Mouse (Mus musculus): ENCODE data around the gene Snx29. TPM values are rescaled to one million over a fixed set of nuclear protein-coding genes. Genes with fewer than 3 reads are reported as not detected.

Snx29 gene
- total RNA-seq, 1 experiment, result 9.6 TPM

- in situ Hi-C loops (cut with MboI; ENCODE audit: low sequenced_read_pairs in 2 of 2, unreplicated experiment in 2 of 2), result no loop called here
- DNase-seq (ENCODE audit: low read depth, low spot score), result no peak
- Histone ChIP-seq H3K9me3 (ENCODE audit: control insufficient read depth, insufficient read depth, low read depth, low read length) (no peaks in the 10 kb centered on the region), H3K36me3 (ENCODE audit: control insufficient read depth, insufficient read depth, low read length, poor library complexity, severe bottlenecking) (peaks cover 2% of the 10 kb centered on the region; the same call in 1 of the 2 replicates), H3K4me1 (ENCODE audit: control insufficient read depth in 2 of 2, insufficient read depth in 2 of 2, low read length in 2 of 2, poor library complexity in 1 of 2) (0 out of 4 replicates have a peak, but pooled peaks cover 0 to 3% of the 10 kb centered on the region in 2 experiments), H3K27ac (ENCODE audit: insufficient read depth, low read depth, low read length, poor library complexity, severe bottlenecking) (no peak overlapping the region), H3K9ac (ENCODE audit: insufficient read depth, low read depth, low read length, poor library complexity, severe bottlenecking) (no peak overlapping the region), H3K4me3 (ENCODE audit: insufficient read depth in 1 of 2, low read depth in 1 of 2, low read length in 2 of 2, poor library complexity in 1 of 2, severe bottlenecking in 1 of 2) (no peak overlapping the region)
- TF ChIP-seq HCFC1 (IDR thresholded peaks at IDR 0.05; ENCODE audit: borderline replicate concordance, insufficient read depth, low read length), result no peak
These were observed 114.9 kb downstream of the Snx29 start for GRCm38 (mm10) chr16:11437641-11438040.

DNA sequence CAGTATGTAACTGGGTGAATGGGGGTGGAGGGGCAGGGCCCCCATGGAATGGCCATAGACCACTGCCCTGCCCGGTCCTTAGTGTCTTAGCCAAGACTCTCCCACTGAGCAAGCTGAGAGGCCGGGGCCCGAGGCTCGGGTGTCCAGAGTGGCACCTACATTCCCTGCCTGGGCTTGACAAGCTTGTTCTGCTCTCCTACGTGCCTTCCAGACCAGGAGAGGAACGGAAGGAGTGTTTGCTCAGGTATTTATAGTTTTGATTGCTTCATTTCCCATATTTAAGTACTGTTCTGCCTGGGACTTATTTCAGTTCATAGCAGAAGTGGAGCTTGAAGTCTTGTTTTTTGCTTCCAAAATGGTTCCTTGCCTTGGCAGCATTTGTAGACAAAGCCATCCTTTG, 116.7 kb downstream of the Snx29 start:
- in situ Hi-C loops (cut with MboI; ENCODE audit: low sequenced_read_pairs in 2 of 2, unreplicated experiment in 2 of 2), result no loop called here
- no peak overlapping the region for H3K4me3 ChIP-seq (ENCODE audit: insufficient read depth in 1 of 2, low read depth in 1 of 2, low read length in 2 of 2, poor library complexity in 1 of 2, severe bottlenecking in 1 of 2)
- no peak overlapping the region for H3K9ac ChIP-seq (ENCODE audit: insufficient read depth, low read depth, low read length, poor library complexity, severe bottlenecking)
- TF ChIP-seq MAFK (IDR thresholded peaks at IDR 0.05; ENCODE audit: insufficient read depth, low read depth, low read length) (no peak), ZC3H11A (IDR thresholded peaks at IDR 0.05; ENCODE audit: borderline replicate concordance, low read depth, low read length) (no peak), CHD2 (IDR thresholded peaks at IDR 0.05; ENCODE audit: low read depth, low read length) (no peak), HCFC1 (IDR thresholded peaks at IDR 0.05; ENCODE audit: borderline replicate concordance, insufficient read depth, low read length) (no peak), ZNF384 (IDR thresholded peaks at IDR 0.05; ENCODE audit: low read depth, low read length) (no peak)
- H3K4me1 ChIP-seq (ENCODE audit: control insufficient read depth in 2 of 2, insufficient read depth in 2 of 2, low read length in 2 of 2, poor library complexity in 1 of 2), result 0 out of 4 replicates have a peak, but pooled peaks cover 0 to 3% of the 10 kb centered on the region in 2 experiments
- no peaks in the 10 kb centered on the region for H3K36me3 ChIP-seq (ENCODE audit: control insufficient read depth, insufficient read depth, low read length, poor library complexity, severe bottlenecking)
- no peak for DNase-seq (ENCODE audit: low read depth, low spot score)
- H3K27ac ChIP-seq (ENCODE audit: insufficient read depth, low read depth, low read length, poor library complexity, severe bottlenecking), result no peak overlapping the region
- no peaks in the 10 kb centered on the region for H3K9me3 ChIP-seq (ENCODE audit: control insufficient read depth, insufficient read depth, low read depth, low read length)

DNA sequence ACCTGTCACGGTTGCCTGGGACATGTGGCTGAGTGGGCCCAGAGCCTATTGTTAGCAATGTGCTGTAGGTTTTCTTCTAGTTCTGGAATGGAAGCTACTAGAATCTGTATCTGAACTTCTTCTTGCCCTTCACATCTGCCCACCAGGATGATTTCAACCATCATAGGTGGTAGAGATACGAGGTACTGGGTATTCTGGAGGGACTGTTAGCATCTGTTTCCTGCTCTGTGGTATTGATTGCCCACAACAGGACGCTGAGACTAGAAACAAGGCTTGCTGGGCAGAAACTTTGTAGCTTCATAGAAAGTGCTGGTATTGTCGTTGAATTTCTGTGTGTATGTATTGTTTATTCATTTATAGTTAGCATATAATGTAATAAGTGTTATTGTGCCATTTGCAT, 118.9 kb downstream of the Snx29 start:
- DNase-seq (ENCODE audit: low read depth, low spot score), result no peak
- H3K4me1 ChIP-seq (ENCODE audit: control insufficient read depth in 2 of 2, insufficient read depth in 2 of 2, low read length in 2 of 2, poor library complexity in 1 of 2), result 0 out of 4 replicates have a peak, but pooled peaks cover 0 to 3% of the 10 kb centered on the region in 2 experiments
- in situ Hi-C loops (cut with MboI; ENCODE audit: low sequenced_read_pairs in 2 of 2, unreplicated experiment in 2 of 2), result no loop called here
- H3K9ac ChIP-seq (ENCODE audit: insufficient read depth, low read depth, low read length, poor library complexity, severe bottlenecking), result no peak overlapping the region
- no peak overlapping the region for H3K27ac ChIP-seq (ENCODE audit: insufficient read depth, low read depth, low read length, poor library complexity, severe bottlenecking)
- H3K9me3 ChIP-seq (ENCODE audit: control insufficient read depth, insufficient read depth, low read depth, low read length), result no peaks in the 10 kb centered on the region
- TF ChIP-seq ZNF384 (IDR thresholded peaks at IDR 0.05; ENCODE audit: low read depth, low read length), result no peak
- no peak for TF ChIP-seq HCFC1 (IDR thresholded peaks at IDR 0.05; ENCODE audit: borderline replicate concordance, insufficient read depth, low read length)
- TF ChIP-seq ZC3H11A (IDR thresholded peaks at IDR 0.05; ENCODE audit: borderline replicate concordance, low read depth, low read length), result no peak
- no peak for TF ChIP-seq CHD2 (IDR thresholded peaks at IDR 0.05; ENCODE audit: low read depth, low read length)
- no peaks in the 10 kb centered on the region for H3K36me3 ChIP-seq (ENCODE audit: control insufficient read depth, insufficient read depth, low read length, poor library complexity, severe bottlenecking)
- no peak overlapping the region for H3K4me3 ChIP-seq (ENCODE audit: insufficient read depth in 1 of 2, low read depth in 1 of 2, low read length in 2 of 2, poor library complexity in 1 of 2, severe bottlenecking in 1 of 2)

- Histone ChIP-seq H3K27ac (ENCODE audit: insufficient read depth, low read depth, low read length, poor library complexity, severe bottlenecking) (no peak overlapping the region), H3K9ac (ENCODE audit: insufficient read depth, low read depth, low read length, poor library complexity, severe bottlenecking) (no peak overlapping the region), H3K36me3 (ENCODE audit: control insufficient read depth, insufficient read depth, low read length, poor library complexity, severe bottlenecking) (no peaks in the 10 kb centered on the region), H3K9me3 (ENCODE audit: control insufficient read depth, insufficient read depth, low read depth, low read length) (no peaks in the 10 kb centered on the region), H3K4me3 (ENCODE audit: insufficient read depth in 1 of 2, low read depth in 1 of 2, low read length in 2 of 2, poor library complexity in 1 of 2, severe bottlenecking in 1 of 2) (no peak overlapping the region), H3K4me1 (ENCODE audit: control insufficient read depth in 2 of 2, insufficient read depth in 2 of 2, low read length in 2 of 2, poor library complexity in 1 of 2) (0 out of 4 replicates have a peak, but pooled peaks cover 0 to 3% of the 10 kb centered on the region in 2 experiments)
- no peak for DNase-seq (ENCODE audit: low read depth, low spot score)
- TF ChIP-seq MAFK (IDR thresholded peaks at IDR 0.05; ENCODE audit: insufficient read depth, low read depth, low read length) (no peak), ZC3H11A (IDR thresholded peaks at IDR 0.05; ENCODE audit: borderline replicate concordance, low read depth, low read length) (no peak), ZNF384 (IDR thresholded peaks at IDR 0.05; ENCODE audit: low read depth, low read length) (no peak), CHD2 (IDR thresholded peaks at IDR 0.05; ENCODE audit: low read depth, low read length) (no peak), HCFC1 (IDR thresholded peaks at IDR 0.05; ENCODE audit: borderline replicate concordance, insufficient read depth, low read length) (no peak)
- in situ Hi-C loops (cut with MboI; ENCODE audit: low sequenced_read_pairs in 2 of 2, unreplicated experiment in 2 of 2), result no loop called here
These were observed 119.8 kb downstream of the Snx29 start for GRCm38 (mm10) chr16:11442534-11442933.

GRCm38 (mm10) chr16:11444626-11445025, 121.9 kb downstream of the Snx29 start:
- Histone ChIP-seq H3K9me3 (ENCODE audit: control insufficient read depth, insufficient read depth, low read depth, low read length) (no peaks in the 10 kb centered on the region), H3K36me3 (ENCODE audit: control insufficient read depth, insufficient read depth, low read length, poor library complexity, severe bottlenecking) (no peaks in the 10 kb centered on the region), H3K4me1 (ENCODE audit: control insufficient read depth in 2 of 2, insufficient read depth in 2 of 2, low read length in 2 of 2, poor library complexity in 1 of 2) (0 out of 4 replicates have a peak, but pooled peaks cover 0 to 3% of the 10 kb centered on the region in 2 experiments), H3K27ac (ENCODE audit: insufficient read depth, low read depth, low read length, poor library complexity, severe bottlenecking) (no peak overlapping the region), H3K4me3 (ENCODE audit: insufficient read depth in 1 of 2, low read depth in 1 of 2, low read length in 2 of 2, poor library complexity in 1 of 2, severe bottlenecking in 1 of 2) (no peak overlapping the region), H3K9ac (ENCODE audit: insufficient read depth, low read depth, low read length, poor library complexity, severe bottlenecking) (no peak overlapping the region)
- TF ChIP-seq HCFC1 (IDR thresholded peaks at IDR 0.05; ENCODE audit: borderline replicate concordance, insufficient read depth, low read length) (no peak), ZC3H11A (IDR thresholded peaks at IDR 0.05; ENCODE audit: borderline replicate concordance, low read depth, low read length) (no peak), CHD2 (IDR thresholded peaks at IDR 0.05; ENCODE audit: low read depth, low read length) (no peak), ZNF384 (IDR thresholded peaks at IDR 0.05; ENCODE audit: low read depth, low read length) (no peak), MAFK (IDR thresholded peaks at IDR 0.05; ENCODE audit: insufficient read depth, low read depth, low read length) (no peak)
- in situ Hi-C loops (cut with MboI; ENCODE audit: low sequenced_read_pairs in 2 of 2, unreplicated experiment in 2 of 2), result no loop called here
- DNase-seq (ENCODE audit: low read depth, low spot score), result no peak
